Mouse (Mus musculus) MEL (cell line): ENCODE data around the gene Maoa. TPM values are rescaled to one million over a fixed set of nuclear protein-coding genes. Genes with fewer than 3 reads are reported as not detected.

Experiments
- DNase-seq: peaks from one replicate; pipeline ENCODE4 v3.0.0; 2011; ENCODE audit warnings: low read depth, low spot score
- H3K27ac ChIP-seq: 2 replicates; pipeline ENCODE4 v1.5.1; 2012; ENCODE audit warnings: low read depth, mild to moderate bottlenecking, control low read depth, low read length, moderate library complexity; ENCODE audit not compliant: control insufficient read depth
- H3K27me3 ChIP-seq, 2 experiments: fragments of 150-350 bp in 1 of 2; sonication (generic) in 1 of 2; 2 replicates each; pipeline ENCODE4 v1.6.1; 2012; ENCODE audit warnings: low read length in 2 of 2, mild to moderate bottlenecking in 2 of 2, improper control_type of control experiment in 1 of 2, moderate library complexity in 1 of 2; ENCODE audit not compliant: insufficient read depth in 2 of 2, control insufficient read depth in 1 of 2
- H3K36me3 ChIP-seq, 2 experiments: 2 replicates each; pipeline ENCODE4 v1.6.1; 2012 to 2014; ENCODE audit warnings: low read length in 2 of 2, improper control_type of control experiment in 1 of 2, inconsistent platforms in 1 of 2, mild to moderate bottlenecking in 1 of 2; ENCODE audit not compliant: insufficient read depth in 2 of 2, control insufficient read depth in 1 of 2
- H3K4me1 ChIP-seq, 2 experiments: fragments of 150-350 bp in 1 of 2; sonication (generic) in 1 of 2; 2 replicates each; pipeline ENCODE4 v1.6.1; 2012; ENCODE audit warnings: low read length in 2 of 2, improper control_type of control experiment in 1 of 2, mild to moderate bottlenecking in 1 of 2; ENCODE audit not compliant: insufficient read depth in 2 of 2, control insufficient read depth in 1 of 2
- H3K4me3 ChIP-seq, 2 experiments: fragments of 150-350 bp in 1 of 2; sonication (generic) in 1 of 2; 2 replicates each; pipeline ENCODE4 v1.5.1; 2012; ENCODE audit warnings: low read depth in 2 of 2, low read length in 2 of 2, mild to moderate bottlenecking in 2 of 2, moderate library complexity in 2 of 2, control low read depth in 1 of 2, improper control_type of control experiment in 1 of 2; ENCODE audit not compliant: control insufficient read depth in 1 of 2, insufficient read depth in 1 of 2
- H3K79me2 ChIP-seq: 2 replicates; pipeline ENCODE4 v1.6.1; 2012; ENCODE audit warnings: mild to moderate bottlenecking, low read length, moderate library complexity; ENCODE audit not compliant: control insufficient read depth, poor library complexity, insufficient read depth
- H3K9ac ChIP-seq: 2 replicates; pipeline ENCODE4 v1.6.1; 2012; ENCODE audit warnings: low read depth, mild to moderate bottlenecking, control low read depth, low read length, moderate library complexity; ENCODE audit not compliant: control insufficient read depth, poor library complexity, severe bottlenecking
- H3K9me3 ChIP-seq: fragments of 150-350 bp; sonication (generic); replicated peaks from 2 replicates; pipeline ENCODE4 v1.6.1; 2012; ENCODE audit warnings: mild to moderate bottlenecking, low read length, improper control_type of control experiment, moderate library complexity; ENCODE audit not compliant: insufficient read depth
- BHLHE40 ChIP-seq: IDR thresholded peaks from 2 replicates; pipeline ENCODE4 v1.6.1; 2012; ENCODE audit warnings: low read depth, mild to moderate bottlenecking, inconsistent platforms, low read length, improper control_type of control experiment, borderline replicate concordance
- CHD2 ChIP-seq: IDR thresholded peaks from 2 replicates; pipeline ENCODE4 v1.6.1; 2011; ENCODE audit warnings: low read length, improper control_type of control experiment
- ETS1 ChIP-seq: IDR thresholded peaks from 2 replicates; pipeline ENCODE4 v1.6.1; 2012; ENCODE audit warnings: low read depth, mild to moderate bottlenecking, inconsistent platforms, low read length, improper control_type of control experiment, moderate library complexity
- GABPA ChIP-seq: IDR thresholded peaks from 2 replicates; pipeline ENCODE4 v1.6.1; 2012; ENCODE audit warnings: low read depth, mild to moderate bottlenecking, inconsistent platforms, low read length, improper control_type of control experiment, moderate library complexity
- GATA1 ChIP-seq: IDR thresholded peaks from 2 replicates; pipeline ENCODE4 v1.6.1; 2011; ENCODE audit warnings: low read depth, low read length, improper control_type of control experiment
- HCFC1 ChIP-seq: IDR thresholded peaks from 2 replicates; pipeline ENCODE4 v1.6.1; 2012; ENCODE audit warnings: low read depth, mild to moderate bottlenecking, inconsistent platforms, low read length, improper control_type of control experiment, moderate library complexity
- JUND ChIP-seq: IDR thresholded peaks from 2 replicates; pipeline ENCODE4 v1.6.1; 2011; ENCODE audit warnings: low read depth, mild to moderate bottlenecking, improper control_type of control experiment, low read length
- MAFK ChIP-seq: IDR thresholded peaks from 2 replicates; pipeline ENCODE4 v1.6.1; 2011; ENCODE audit warnings: low read depth, mild to moderate bottlenecking, low read length, improper control_type of control experiment, borderline replicate concordance
- MAZ ChIP-seq: IDR thresholded peaks from 2 replicates; pipeline ENCODE4 v1.6.1; 2012; ENCODE audit warnings: low read depth, mild to moderate bottlenecking, inconsistent platforms, low read length, improper control_type of control experiment
- MXI1 ChIP-seq: IDR thresholded peaks from 2 replicates; pipeline ENCODE4 v1.6.1; 2011; ENCODE audit warnings: mild to moderate bottlenecking, low read depth, low read length, improper control_type of control experiment
- MYB ChIP-seq: IDR thresholded peaks from 2 replicates; pipeline ENCODE4 v1.6.1; 2011; ENCODE audit warnings: mild to moderate bottlenecking, low read depth, low read length, improper control_type of control experiment
- NELFE ChIP-seq: IDR thresholded peaks from 2 replicates; pipeline ENCODE4 v1.6.1; 2011; ENCODE audit warnings: low read depth, low read length, improper control_type of control experiment
- NRF1 ChIP-seq: IDR thresholded peaks from 2 replicates; pipeline ENCODE4 v1.6.1; 2014; ENCODE audit warnings: low read depth, mild to moderate bottlenecking, inconsistent platforms, low read length, improper control_type of control experiment, moderate library complexity; ENCODE audit not compliant: poor library complexity, insufficient read depth, severe bottlenecking
- POLR2A ChIP-seq, 2 experiments: IDR thresholded peaks; 2 replicates each; pipeline ENCODE4 v1.6.1; 2011 to 2012; ENCODE audit warnings: low read length in 2 of 2, mild to moderate bottlenecking in 2 of 2, control low read depth in 1 of 2, improper control_type of control experiment in 1 of 2, low read depth in 1 of 2, moderate library complexity in 1 of 2; ENCODE audit not compliant: control insufficient read depth in 1 of 2, insufficient read depth in 1 of 2, poor library complexity in 1 of 2
- POLR2AphosphoS5 ChIP-seq: IDR thresholded peaks from 2 replicates; pipeline ENCODE4 v1.6.1; 2012; ENCODE audit warnings: low read depth, borderline replicate concordance, mild to moderate bottlenecking, inconsistent platforms, low read length, moderate library complexity, mixed read lengths
- RAD21 ChIP-seq: IDR thresholded peaks from 2 replicates; pipeline ENCODE4 v1.6.1; 2011; ENCODE audit warnings: mild to moderate bottlenecking, low read depth, low read length, improper control_type of control experiment
- RCOR1 ChIP-seq: IDR thresholded peaks from 2 replicates; pipeline ENCODE4 v1.6.1; 2012; ENCODE audit warnings: low read depth, mild to moderate bottlenecking, inconsistent platforms, low read length, improper control_type of control experiment
- TBP ChIP-seq: IDR thresholded peaks from 2 replicates; pipeline ENCODE4 v1.8.0; 2011; ENCODE audit warnings: low read depth, low read length, improper control_type of control experiment
- TCF12 ChIP-seq: IDR thresholded peaks from 2 replicates; pipeline ENCODE4 v1.6.1; 2014; ENCODE audit warnings: low read depth, mild to moderate bottlenecking, inconsistent platforms, low read length, improper control_type of control experiment, moderate library complexity
- ZC3H11A ChIP-seq: IDR thresholded peaks from 2 replicates; pipeline ENCODE4 v1.6.1; 2012; ENCODE audit warnings: low read depth, mild to moderate bottlenecking, inconsistent platforms, low read length, improper control_type of control experiment
- ZKSCAN1 ChIP-seq: IDR thresholded peaks from 2 replicates; pipeline ENCODE4 v1.6.1; 2012; ENCODE audit warnings: low read depth, mild to moderate bottlenecking, inconsistent platforms, low read length, improper control_type of control experiment, moderate library complexity
- ZMIZ1 ChIP-seq: IDR thresholded peaks from 2 replicates; pipeline ENCODE4 v1.6.1; 2012; ENCODE audit warnings: low read depth, mild to moderate bottlenecking, inconsistent platforms, low read length, improper control_type of control experiment, moderate library complexity
- ZNF384 ChIP-seq: IDR thresholded peaks from 2 replicates; pipeline ENCODE4 v1.6.1; 2012; ENCODE audit warnings: low read depth, mild to moderate bottlenecking, inconsistent platforms, low read length, improper control_type of control experiment
- polyA plus RNA-seq, 2 experiments: library from polyadenylated mRNA; stranded (reverse) in 1 of 2; unstranded in 1 of 2; fragments of >175 nt in 1 of 2; fragments of >200 nt in 1 of 2; gene quantifications; 2 replicates each; pipeline versions ENCODE4 v1.2.1 to v1.2.4; 2012; ENCODE audit warnings: low replicate concordance in 2 of 2, low read depth in 1 of 2; ENCODE audit not compliant: insufficient read length in 2 of 2, insufficient read depth in 1 of 2, missing spikeins in 1 of 2
- total RNA-seq: library from RNA; depleted of rRNA; stranded (reverse); fragments of 300-350 nt; gene quantifications from 2 replicates; pipeline ENCODE4 v1.2.3, GENCODE M21; 2012

Maoa gene
- total and polyA plus RNA-seq, 3 experiments: not detected

- H3K4me1 ChIP-seq: no peaks in the 10 kb centered on the region
- TF ChIP-seq RAD21: no peak
- no peak for TF ChIP-seq JUND
- TF ChIP-seq TCF12: no peak
- TF ChIP-seq TBP: no peak
- no peak overlapping the region for H3K4me3 ChIP-seq
- H3K9ac ChIP-seq: no peak overlapping the region
- H3K36me3 ChIP-seq: no peaks in the 10 kb centered on the region
- no peaks in the 10 kb centered on the region for H3K27me3 ChIP-seq
- H3K9me3 ChIP-seq: no peaks in the 10 kb centered on the region
- no peak overlapping the region for H3K27ac ChIP-seq
- no peak for DNase-seq
- no peaks in the 10 kb centered on the region for H3K79me2 ChIP-seq
Measured at GRCm38 (mm10) chrX:16656511-16656910, 37.0 kb downstream of the Maoa start.

- TF ChIP-seq HCFC1: no peak
- TF ChIP-seq ZKSCAN1: no peak
- no peak for TF ChIP-seq MXI1
- TF ChIP-seq POLR2AphosphoS5: no peak
- TF ChIP-seq NELFE: no peak
- no peak for TF ChIP-seq MAZ
- no peak for TF ChIP-seq GATA1
- no peak for TF ChIP-seq MAFK
- TF ChIP-seq NRF1: no peak
- no peak for TF ChIP-seq CHD2
- TF ChIP-seq RCOR1: no peak
- TF ChIP-seq MYB: no peak
- TF ChIP-seq POLR2A (IDR thresholded peaks at IDR 0.05; ENCODE audit: control insufficient read depth in 1 of 2, insufficient read depth in 1 of 2, low read depth in 1 of 2, low read length in 2 of 2, poor library complexity in 1 of 2): no peak
- no peak for TF ChIP-seq ZC3H11A
- Histone ChIP-seq H3K9me3 (no peaks in the 10 kb centered on the region), H3K27ac (no peak overlapping the region)
Measured at GRCm38 (mm10) chrX:16706094-16706493, 86.6 kb downstream of the Maoa start.

DNA sequence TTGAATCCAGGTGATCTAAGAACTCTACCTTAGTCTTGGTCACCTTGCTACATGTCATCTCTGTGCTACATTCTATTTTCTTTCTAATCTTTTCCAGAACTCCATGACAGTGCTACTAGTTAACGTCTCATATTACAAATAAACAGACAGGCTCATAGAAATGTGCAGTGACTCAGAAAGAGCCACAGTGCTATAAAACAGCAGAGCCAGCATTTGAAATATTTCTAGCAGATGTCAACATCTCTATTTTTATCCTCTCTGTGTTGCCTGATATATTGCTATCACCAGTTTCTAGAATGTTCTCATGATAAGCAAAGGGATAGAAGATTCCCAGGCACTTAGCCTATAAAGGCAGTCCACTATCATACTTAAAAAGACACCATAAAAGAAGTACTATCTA, 94.5 kb downstream of the Maoa start:
- H3K27me3 ChIP-seq: no peaks in the 10 kb centered on the region
- no peaks in the 10 kb centered on the region for H3K4me1 ChIP-seq
- H3K9ac ChIP-seq: no peak overlapping the region
- no peak for DNase-seq
- no peak overlapping the region for H3K4me3 ChIP-seq
- H3K27ac ChIP-seq: no peak overlapping the region
- no peaks in the 10 kb centered on the region for H3K36me3 ChIP-seq
- TF ChIP-seq POLR2AphosphoS5 (no peak), GABPA (no peak), MAFK (no peak), MYB (no peak), ZMIZ1 (no peak), NRF1 (no peak), MAZ (no peak), RCOR1 (no peak), JUND (no peak), BHLHE40 (no peak), ZNF384 (no peak), ETS1 (no peak)
- H3K79me2 ChIP-seq: no peaks in the 10 kb centered on the region
- H3K9me3 ChIP-seq: no peaks in the 10 kb centered on the region

More at GRCm38 (mm10) chrX:16706094-16706493, 86.6 kb downstream of the Maoa start:
- no peak overlapping the region for H3K9ac ChIP-seq
- no peaks in the 10 kb centered on the region for H3K27me3 ChIP-seq
- no peak for DNase-seq
- no peaks in the 10 kb centered on the region for H3K36me3 ChIP-seq
- no peak overlapping the region for H3K4me3 ChIP-seq
- H3K4me1 ChIP-seq: no peaks in the 10 kb centered on the region
- no peaks in the 10 kb centered on the region for H3K79me2 ChIP-seq
